Mouse (Mus musculus) megakaryocyte progenitor cell, adult 5-6 weeks (primary cell): ENCODE measurements around the gene Pcgf6. TPM values are rescaled to one million over a fixed set of nuclear protein-coding genes. Genes with fewer than 3 reads are reported as not detected.

ENCODE experiments used
- ATAC-seq: replicated peaks from 2 replicates; pipeline ENCODE4 v1.8.0; 2016; ENCODE audit warnings: mild to moderate bottlenecking, moderate TSS enrichment, inconsistent platforms; ENCODE audit not compliant: poor library complexity
- total RNA-seq, 2 experiments: library from RNA; stranded (forward) in 1 of 2; stranded (reverse) in 1 of 2; fragments of 157-497, 149-512 nt in 1 of 2; fragments of 200-1000 nt in 1 of 2; gene quantifications; 2 replicates each; pipeline versions ENCODE4 v1.2.3 to v1.2.4; 2015 to 2017

Gene Pcgf6
- total RNA-seq (2015) (22.8 and 29.0 TPM in 2 replicates), total RNA-seq (2017) (9.1 and 14.2 TPM in 2 replicates)

DNA sequence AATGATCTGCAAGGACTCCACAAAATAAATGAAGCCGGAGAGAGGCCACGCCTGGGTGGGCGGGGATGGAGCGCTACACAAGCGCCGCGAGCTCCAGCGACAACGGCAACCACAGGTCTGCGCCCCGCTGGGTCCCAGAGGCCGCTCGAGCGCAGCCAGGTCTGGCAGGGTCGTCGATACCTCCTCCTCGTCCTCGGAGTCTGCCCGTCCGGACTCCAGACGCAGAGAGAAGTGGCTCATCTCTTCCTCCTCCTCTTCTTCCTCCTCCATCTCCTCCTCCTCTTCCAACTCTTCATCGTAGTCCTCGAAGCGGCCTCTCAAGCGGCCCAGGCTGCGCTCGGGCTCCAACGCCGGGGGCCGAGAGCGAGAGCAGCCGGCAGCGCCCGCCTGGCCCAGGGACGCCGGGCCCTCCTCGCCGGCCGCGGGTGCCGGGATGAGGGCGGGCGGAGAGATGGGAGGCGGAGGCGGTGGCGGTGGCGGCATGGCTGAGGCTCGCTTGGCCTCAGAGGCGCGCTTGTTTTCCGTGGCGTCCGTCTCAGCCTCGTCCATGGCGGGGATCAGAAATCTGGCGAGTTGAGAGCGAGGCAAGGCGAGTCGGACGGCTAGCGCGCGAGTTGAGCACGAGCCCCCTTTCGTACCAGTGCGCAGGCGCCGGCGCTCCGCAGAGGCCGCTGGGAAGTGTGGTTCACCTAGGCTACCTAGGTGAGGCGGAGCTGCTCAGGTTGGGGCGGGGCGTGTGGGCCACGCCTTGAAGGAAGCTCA lies at the start of gene Pcgf6:
TSS of gene Pcgf6 (minus strand) at position 636 of the 762 bp plus-strand sequence.
- ATAC-seq: peak; percentile 88

DNA sequence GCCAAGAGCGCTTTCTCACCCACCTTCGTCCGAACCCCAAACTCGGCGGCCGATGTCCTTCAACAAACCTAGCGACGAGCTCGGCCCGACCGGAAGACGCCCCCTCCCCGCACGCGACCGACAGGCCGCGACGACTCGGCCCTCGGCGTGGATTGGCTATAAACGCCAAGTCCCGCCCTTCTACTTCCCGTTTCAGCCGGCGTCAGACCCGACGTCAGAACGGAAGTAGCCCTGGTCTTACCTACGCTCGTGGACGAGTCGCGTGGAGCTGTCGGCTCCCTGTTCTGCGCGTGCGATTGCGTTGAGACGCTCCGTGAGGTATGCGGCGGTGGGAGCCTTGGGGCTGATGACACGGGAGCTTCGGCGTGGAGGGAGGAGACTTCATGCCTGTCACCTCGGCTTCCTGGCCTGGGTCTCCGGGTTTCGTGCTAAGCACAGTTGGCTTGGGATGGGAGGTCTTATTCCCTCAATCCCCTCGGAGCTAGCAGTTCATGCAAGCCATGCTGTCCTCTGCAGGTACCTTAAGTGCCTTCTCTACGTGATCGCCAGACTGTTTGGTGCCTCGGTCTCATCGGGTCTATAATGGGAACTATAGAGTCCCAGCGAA lies 39.9 kb upstream of the Pcgf6 start, which contains the start of the genes Usmg5 and Pdcd11:
TSS of gene Usmg5 (minus strand) at position 98 of the 607 bp plus-strand sequence.
TSS of gene Pdcd11 (plus strand) at position 219 of the 607 bp plus-strand sequence.
- ATAC-seq: peak; percentile 98

DNA sequence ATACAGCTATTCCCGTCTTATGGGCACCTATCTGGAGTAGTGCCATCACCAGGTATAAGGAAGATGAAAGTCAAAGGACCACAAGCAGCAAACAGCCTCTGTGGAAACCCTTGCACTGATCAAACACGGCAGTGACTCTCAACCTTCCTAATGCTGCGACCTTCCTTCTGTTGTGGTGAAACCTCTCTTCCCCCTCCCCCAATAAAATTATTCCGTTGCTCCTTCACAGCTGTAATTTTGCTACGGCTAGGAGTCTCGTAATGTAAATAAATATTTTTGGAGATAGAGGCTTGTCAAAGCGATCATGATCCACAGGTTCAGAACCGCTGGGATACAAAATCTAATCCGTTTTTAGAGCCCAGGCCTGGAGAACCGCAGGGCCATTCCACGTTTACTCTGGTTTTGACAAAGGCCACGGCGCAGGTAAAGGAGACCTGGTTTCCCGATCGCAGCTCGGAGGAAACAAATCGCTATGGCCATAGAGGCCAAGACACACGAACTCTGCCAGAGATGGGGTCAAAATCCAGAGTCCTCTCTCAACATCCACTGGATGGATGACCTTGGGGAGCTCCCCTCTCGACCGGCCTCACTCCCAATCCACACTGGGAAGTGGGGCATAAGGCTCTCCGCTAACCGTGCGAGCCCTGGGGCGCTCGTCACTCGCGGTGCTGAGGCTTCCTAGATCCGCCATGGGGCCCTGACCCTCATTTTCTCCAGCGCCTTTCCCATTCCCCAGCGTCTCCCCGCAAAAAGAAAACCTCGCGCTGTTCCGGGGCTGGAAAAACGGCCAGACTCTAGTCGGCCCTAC lies 39.2 kb upstream of the Pcgf6 start:
- peak; percentile 40 for ATAC-seq

DNA sequence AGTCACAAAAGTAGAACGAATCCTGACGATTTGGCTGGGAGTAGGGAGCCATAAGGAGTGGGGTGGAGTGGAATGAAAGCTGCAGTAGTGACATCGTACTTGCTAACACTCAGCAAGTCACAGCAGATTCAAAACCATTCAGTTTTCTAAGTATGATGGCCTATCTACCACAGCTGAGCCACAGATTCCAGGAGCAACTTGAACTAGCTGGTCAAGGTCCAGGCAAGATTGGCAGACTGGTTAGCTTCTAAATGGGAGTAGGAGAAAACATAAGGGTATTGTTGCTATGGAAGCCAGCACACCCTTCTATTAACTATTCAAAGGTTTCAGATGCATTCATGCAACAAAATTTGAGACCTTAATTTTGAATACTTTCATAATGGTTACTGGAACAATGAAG lies 37.5 kb upstream of the Pcgf6 start:
- no peak for ATAC-seq

DNA sequence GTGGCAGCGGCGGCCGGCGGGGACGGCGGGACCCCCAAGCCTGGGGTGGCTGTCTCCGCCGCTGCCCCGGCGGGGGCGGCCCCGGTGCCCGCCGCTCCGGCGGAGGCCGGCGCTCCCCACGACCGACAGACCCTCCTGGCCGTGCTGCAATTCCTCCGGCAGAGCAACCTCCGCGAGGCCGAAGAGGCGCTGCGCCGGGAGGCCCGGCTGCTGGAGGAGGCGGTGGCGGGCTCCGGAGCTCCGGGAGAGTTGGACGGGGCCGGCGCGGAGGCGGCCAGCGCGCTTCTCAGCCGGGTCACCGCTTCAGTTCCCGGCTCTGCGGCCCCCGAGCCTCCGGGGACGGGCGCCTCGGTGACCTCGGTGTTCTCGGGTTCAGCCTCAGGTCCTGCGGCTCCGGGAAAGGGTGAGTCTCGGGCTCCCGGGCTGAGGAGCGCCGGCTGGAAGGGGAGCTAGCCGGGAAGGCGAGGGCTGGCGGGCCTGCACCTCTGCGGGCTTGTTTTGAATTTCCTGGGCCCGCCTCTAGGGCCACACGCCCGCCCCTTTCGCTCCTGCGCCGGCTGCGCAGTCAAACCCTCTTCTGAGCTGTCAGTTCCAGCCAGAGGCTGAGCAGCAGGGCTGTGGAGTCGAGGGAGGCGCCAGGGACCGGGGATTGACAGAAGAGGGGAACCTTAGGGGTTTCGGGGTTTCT lies 17.4 kb upstream of the Pcgf6 start:
- peak; percentile 86 for ATAC-seq

DNA sequence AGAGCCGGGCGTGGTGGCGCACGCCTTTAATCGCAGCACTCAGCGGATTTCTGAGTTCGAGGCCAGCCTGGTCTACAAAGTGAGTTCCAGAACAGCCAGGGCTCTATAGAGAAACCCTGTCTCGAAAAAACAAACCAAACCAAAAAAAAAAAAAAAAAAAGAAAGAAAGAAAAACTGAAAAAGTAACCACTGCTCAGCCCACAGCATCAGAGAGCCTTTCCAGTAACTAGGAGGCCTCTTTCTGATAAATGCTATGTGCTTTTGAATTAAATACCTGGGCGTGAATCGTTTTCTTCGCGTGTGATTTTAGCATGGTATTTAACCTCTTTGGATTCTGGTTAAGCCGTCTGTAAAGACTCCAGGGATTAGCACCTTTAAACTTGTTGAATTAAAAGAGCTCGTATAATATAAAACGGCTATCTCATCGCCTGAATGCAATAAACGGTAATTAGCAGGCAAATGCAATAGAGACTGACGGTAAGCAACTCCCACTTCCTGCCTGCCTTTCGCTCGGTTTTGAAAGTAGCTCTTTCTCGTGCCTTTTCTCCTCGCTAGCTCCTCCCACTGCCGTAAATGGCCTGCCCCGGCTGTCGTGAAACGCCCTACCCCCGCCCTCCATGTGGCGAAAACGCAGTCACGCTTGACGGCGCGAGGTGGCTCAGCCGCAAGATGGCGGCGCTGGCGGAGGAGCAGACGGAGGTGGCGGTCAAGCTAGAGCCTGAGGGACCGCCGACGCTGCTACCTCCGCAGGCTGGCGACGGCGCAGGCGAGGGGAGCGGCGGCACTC lies 16.6 kb upstream of the Pcgf6 start, which contains the start of gene Taf5:
TSS of gene Taf5 (plus strand) at position 651 of the 787 bp plus-strand sequence.
- ATAC-seq: peak; percentile 96

DNA sequence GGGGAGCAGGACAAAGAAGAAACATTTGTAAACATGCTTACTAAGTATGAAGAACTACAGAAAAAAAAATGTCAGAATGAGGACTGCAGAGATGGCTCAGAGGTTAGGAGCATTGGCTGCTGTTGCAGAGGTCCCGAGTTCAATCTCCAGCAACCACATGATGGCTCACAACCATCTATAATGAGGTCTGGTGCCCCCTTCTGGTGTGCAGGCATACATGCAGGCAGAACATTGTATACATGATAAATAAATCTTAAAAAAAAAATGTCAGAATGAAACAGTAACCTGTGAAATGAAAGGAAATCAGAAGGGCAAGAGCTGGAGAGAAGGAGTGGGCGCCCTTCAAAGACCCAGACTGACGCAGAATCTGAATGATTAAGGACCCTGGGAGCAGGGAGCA lies 15.2 kb upstream of the Pcgf6 start:
- ATAC-seq: no peak

DNA sequence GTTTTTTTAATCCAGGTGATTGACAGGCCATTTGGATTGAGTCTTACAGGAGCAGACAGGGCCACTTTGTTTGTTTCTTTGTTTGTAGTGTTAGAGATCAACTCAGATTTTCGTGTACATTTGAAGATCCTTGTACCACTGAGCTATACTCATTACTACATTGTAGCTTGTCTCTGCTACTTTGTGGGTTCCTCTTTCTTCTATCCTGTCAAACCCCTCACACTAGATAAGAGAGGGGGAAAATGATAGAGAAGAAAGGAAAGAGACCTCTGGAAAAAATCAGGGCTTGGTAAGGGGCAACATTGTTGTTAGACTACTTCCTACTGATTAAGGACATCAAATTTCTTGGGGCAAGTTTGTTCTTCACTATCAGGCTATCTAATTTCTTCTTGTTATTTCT lies 7.0 kb upstream of the Pcgf6 start:
- no peak for ATAC-seq

DNA sequence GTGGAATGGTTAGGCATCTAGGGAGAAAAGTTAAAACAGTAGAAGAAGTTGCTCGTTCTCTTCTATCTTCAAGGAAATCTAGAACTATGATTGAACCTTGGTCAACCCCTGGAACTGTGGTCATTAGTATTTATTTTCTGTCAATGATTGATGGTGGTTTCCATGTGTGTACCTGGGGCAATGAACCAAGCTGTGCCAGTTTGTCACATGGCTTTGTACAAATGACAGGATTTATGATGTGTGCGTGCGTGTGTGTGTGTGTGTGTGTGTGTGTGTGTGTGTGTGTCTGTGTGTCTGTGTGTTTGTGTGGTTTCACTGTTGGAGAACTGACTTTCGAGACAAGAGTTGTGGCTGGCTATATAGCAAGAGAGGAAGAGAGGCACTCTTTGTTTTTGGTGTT lies 2.8 kb upstream of the Pcgf6 start:
- no peak for ATAC-seq

DNA sequence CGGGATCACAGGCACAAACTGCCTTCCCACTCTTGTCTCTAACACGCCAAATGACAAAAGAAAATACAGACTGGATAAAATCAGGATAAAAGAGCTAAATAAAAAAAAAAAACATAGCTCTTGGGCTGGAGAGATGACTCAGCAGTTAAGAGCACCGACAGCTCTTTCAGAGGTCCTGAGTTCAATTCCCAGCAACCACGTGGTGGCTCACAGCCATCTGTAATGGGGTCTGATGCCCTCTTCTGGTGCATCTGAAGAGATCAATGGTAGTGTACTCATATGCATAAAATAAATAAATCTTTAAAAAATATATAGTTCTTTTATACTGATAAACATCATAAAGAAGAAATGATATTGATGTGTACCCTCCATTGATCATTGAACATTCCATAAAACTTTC lies 2.2 kb upstream of the Pcgf6 start:
- ATAC-seq: no peak

DNA sequence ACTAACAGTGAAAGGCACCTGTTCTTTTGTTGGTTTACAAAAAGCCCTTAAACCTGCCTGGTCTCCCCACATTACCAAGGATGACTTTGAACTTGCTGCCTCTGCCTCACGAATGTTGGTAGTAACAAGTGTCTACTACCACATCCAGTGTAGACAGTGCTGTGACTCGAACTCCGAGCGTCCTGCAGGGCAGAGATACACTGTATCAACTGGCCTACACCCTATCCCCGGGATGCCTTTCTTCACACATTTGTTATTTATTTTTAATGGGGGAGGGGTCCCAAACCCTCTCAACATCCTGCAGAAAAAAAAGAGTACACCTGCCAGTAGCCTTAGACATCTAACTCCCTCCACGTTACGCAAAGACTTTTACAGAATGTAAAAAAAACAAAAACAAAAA lies 866 bp downstream of the Pcgf6 start:
- ATAC-seq: no peak

DNA sequence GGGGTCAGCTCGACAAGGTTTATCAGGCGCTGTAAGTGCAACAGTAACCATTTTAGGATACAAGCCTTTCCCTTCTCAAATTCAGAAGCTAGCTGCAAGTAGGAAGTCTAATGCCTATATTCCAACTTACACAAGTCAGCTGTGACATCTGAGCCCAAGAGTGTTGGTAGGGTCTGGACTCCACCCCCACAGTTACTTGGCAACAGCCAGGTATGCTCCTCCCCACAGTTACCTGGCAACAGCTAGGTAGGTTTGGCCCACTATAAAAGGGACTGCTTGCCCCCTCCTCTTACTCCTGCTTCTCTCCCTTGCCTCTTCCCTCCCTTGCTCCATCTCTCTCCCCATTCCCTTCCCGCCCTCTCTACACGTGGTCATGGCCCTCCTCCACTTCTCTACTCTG lies 1.6 kb downstream of the Pcgf6 start:
- ATAC-seq: no peak

DNA sequence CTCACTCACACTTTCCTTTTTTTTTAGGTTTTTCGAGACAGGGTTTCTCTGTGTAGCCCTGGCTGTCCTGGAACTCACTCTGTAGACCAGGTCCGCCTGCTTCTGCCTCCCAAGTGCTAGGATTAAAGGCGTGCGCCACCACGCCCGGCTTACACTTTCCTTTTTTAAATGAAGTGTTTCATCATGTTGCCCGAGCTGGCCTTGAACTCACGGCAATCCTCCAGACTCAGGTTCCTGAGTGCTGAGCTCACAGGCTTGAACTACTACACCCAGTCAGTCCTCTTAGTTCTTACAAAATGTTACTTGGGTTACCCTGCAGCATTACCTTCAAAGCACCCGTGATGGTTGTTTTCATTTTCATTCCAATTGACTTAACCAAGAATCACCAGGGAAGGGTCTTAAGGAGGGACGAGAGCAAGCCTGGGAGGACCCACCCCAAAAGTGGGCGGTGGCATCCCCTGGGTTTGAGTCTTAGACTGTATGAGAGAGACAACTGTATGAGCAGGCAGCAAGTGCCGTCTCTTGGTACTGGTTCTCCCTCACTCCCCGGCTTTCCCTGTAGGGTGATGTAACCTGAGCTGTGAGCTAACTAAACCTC lies 3.4 kb downstream of the Pcgf6 start:
- no peak for ATAC-seq

DNA sequence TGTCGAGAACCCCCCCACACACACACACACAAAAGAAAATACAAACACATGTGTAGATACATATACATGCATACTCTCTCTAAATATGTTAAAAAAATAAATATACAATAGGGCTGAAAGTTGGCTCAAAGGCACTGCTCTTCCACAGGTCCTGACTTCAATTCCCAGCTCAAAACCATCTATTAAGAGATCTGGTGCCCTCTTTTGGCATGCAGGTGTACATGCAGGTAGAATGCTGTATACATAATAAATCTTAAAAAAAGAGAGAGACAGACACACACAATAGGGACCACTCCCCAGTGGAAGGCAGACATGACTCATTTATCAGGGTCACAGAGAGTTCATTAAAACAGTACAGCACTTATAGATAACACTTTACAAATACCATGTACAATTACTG lies 4.4 kb downstream of the Pcgf6 start:
- ATAC-seq: no peak

DNA sequence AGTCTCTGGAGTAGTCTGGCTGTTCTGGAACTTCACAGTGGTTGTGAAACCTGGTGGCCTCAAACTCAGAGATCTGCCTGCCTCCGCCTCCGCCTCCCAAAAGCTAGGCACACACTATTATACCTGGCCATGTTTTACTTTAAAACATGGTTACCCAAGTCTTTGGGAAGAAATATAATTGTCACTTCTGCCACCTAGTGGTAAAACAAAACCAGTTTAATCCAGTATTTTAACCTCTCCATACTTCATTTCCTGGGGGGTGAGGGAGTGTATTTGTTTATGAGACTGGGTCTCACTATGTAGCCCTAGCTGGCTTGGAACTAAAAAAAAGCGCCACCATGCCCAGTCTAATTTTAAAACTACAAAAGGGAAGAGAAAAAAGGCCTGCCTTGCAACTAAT lies 7.1 kb downstream of the Pcgf6 start:
- ATAC-seq: no peak

DNA sequence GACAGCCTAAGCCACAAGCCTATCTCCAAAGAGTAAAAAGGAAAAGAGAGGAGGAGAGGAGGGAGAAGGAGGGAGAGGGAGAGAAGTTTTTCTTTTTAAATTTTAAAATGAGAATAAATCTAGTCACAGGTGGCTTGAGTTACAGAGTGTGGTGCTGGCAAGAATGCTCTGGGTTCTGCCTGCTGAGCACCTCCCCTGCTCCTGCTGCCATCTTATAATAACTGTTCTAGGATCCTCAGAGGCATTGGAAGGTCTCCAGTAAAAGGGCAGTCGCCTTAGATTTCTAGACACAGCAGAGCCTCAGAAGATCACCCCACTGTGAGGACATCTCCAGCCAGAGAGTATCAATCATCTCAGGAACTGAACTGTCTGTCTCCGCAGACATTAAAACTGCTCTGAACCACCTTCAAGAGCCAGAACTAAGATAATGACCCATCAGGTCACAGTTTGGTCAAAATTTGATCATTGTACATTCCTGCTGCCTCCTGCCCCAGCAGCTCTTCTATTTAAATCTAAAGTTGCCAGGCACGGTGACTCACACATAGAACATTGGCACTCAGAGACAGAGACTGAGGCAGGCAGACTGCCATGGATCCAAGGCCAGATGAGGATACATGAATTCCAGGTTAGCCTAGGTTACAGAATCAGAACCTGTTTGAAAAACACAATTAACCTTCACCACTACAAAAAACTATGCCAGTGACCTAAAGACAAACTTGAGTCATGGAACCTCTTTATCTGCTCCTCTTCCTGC lies 9.8 kb downstream of the Pcgf6 start:
- ATAC-seq: no peak

DNA sequence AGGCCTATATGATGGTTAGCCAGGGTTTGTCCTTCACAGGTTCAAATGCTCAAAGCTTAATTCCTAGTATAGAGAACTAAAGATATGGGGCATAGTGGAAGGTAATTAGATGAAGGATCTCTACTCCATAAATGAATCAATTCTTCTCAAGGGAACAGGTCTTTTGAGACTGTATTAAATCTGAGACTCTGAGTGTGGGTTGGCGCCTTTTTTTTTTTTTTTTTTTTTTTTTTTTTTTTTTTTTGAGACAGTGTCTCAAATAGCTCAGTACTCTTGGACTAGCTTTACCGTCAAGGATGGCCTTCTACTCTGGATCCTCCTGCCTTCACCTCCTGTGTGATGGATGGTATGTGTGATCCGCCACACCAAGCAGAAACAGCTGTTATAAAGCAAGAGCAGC lies 14.1 kb downstream of the Pcgf6 start:
- no peak for ATAC-seq

DNA sequence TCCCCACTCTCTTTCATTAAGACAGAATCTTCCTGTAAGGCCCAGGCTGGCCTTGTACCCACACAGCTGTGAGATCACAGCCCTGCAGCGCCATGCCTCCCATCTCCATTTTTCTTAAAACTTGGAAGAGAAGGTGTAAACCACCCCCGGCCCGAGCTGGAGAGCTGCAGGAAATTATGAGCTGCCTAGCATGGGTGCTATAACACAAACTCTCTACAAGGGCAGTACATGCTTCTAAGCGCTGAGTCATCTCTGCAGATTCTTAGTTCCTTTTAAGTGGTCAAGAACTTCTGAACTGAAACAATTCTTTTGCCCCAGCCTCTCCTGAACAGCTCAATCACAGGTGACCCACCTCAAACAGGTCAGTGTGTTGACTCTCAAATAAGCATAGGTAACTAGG lies 15.8 kb downstream of the Pcgf6 start:
- ATAC-seq: no peak

DNA sequence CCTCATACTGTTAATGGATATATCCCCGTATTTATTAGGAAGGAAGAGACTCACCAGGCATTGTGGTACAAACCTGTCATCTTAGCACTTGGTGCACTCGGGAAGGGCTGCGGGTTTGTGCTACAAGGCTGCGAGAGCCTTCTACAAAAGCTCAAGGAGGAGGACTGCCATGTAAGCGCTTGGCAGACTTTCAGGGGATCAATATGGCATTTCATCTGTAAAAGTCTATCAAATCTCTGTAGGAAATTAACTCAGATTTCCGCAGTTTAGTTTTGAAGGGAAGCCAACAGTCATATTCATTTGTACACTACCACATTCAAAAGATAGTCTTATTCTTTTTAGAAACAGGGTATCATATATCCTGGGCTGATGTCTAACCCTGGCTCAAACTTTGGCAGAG lies 18.9 kb downstream of the Pcgf6 start:
- ATAC-seq: no peak
